Mouse (Mus musculus) left cerebral cortex, postnatal 25 days (tissue): ENCODE results near the gene Mtus2. TPM values are rescaled to one million over a fixed set of nuclear protein-coding genes. Genes with fewer than 3 reads are reported as not detected.

Experiments used
- DNase-seq, 2 experiments: peaks; one replicate each; pipeline ENCODE4 v3.0.0; 2022; ENCODE audit warnings: low spot score in 2 of 2, mixed read lengths in 1 of 2
- intact Hi-C: fragments of 180-260 bp; cut with DNase I; formaldehyde crosslinking; loops from one replicate; pipeline ENCODE4 v1.15.1; 2025
- total RNA-seq, 2 experiments: library from RNA; stranded (reverse); gene quantifications; 2 replicates each; pipeline ENCODE4 v1.2.3; 2021

Mtus2 gene
- total RNA-seq, 2 experiments from 2014 or later = 35.0 to 39.0 TPM

- DNase-seq = no peak
- intact Hi-C loops = loop anchor here (5.0 kb wide), 1 partner anchor 34 kb away; no protein-coding TSS in a partner anchor
Observed at GRCm38 (mm10) chr5:148353429-148353828, 396.3 kb downstream of the Mtus2 start.

DNA sequence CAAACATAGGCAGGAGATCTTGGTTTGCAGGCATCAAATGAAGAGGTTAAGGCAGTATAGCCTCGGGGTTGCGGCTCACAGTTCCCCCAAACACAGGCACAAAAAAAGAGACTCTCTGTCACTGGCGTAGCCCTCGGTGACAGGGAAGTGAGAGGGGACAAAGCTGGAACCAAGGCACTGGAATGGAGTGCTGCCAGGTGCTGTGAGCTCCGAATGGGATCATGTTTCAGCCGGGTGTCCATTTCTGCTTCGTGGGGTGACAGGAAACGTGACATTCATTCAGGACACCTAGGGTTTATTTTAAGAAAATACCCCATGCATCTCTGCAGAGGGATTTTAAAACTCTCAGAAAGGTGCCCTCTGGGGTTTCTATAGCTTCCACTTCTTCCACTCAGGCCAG is 397.4 kb downstream of the Mtus2 start:
- intact Hi-C loops = loop anchor here (5.0 kb wide), 1 partner anchor 33 kb away; no protein-coding TSS in a partner anchor
- no peak for DNase-seq

- no peak for DNase-seq
- intact Hi-C loops = no loop called here
Observed at GRCm38 (mm10) chr5:148355822-148356221, 398.7 kb downstream of the Mtus2 start.

GRCm38 (mm10) chr5:148357168-148357567 is 400.0 kb downstream of the Mtus2 start:
- intact Hi-C loops = no loop called here
- DNase-seq = no peak

GRCm38 (mm10) chr5:148359131-148359530 is 402.0 kb downstream of the Mtus2 start:
- intact Hi-C loops = no loop called here
- no peak for DNase-seq

DNA sequence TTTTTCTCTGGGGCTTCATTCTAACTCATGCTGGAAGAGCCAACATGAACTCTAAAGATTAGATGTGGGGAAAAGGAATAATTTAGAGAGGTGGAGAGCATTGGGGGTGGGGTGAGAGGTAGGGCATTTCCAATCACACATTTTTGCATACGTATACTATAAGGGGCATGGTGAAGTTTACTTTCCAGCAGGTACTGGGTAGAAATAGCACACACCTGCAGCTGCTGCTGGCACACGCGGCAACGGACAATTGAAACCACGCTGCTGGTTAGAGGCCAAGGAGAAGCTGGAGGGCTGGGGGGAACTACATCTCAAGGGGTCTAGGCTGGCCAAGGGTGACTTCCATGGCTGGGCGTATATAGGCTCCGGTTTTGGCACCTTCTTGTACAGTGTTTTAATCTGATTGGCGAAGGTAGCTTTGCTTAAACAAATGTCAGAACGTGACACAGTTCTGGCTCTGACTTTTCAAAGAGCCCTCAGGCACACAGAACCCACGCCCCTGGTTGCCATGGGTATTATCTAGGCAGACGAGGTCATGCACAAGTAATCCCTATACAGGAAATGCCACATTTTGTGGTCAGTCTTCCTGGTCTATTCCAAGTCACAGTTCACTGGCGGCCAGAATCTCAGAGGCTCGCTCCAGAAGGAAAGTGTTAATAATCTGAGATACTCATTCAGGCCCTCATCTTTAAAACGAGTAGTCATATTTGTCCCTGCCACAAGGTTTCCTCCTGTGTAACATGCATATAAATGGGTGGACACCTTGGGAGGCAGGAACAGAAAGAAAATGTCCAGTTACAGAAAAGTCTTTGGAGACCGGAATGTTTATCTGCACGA is 404.0 kb downstream of the Mtus2 start:
- DNase-seq = no peak

GRCm38 (mm10) chr5:148361759-148362010 is 404.6 kb downstream of the Mtus2 start:
- intact Hi-C loops = no loop called here

More for the DNA sequence above, 404.0 kb downstream of the Mtus2 start:
- intact Hi-C loops = no loop called here

GRCm38 (mm10) chr5:148362296-148362695 is 405.2 kb downstream of the Mtus2 start:
- no peak for DNase-seq
- intact Hi-C loops = no loop called here

More at GRCm38 (mm10) chr5:148361759-148362010, 404.6 kb downstream of the Mtus2 start:
- no peak for DNase-seq

DNA sequence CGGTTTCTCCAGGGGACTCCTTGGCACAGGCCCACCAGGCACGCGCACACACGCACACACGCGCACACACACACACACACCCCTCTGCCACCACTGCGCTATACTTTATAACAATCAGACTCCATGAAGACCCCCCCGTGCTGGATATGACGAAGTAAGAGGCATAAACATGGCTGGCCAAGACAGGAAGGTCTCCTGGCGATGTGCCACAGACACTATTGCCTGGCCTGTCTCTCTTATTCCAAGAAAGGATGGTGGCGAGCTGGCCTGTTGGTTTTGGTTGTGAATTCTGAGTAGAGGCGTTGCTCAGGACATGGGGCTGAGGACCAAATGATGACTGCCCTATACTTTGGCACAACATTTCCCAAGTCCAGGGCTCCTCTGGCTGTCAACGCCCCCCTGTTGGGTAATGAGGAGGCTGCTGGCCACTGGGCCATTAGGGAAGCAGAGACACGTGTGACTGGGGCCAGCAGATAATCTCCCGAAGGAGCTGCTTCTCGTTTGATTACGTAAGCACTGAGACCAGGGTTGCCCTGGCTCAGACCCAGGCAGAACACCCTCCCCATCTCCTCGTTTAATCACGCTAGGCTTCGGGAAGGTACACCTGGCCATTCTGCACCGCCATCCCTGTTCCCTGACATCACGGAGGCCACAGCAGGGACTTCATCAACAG is 406.5 kb downstream of the Mtus2 start:
- intact Hi-C loops = no loop called here
- DNase-seq = no peak

Other genes with a start within 250 kb of the Mtus2 start
- gene Flt1, start 231.3 kb upstream of the Mtus2 start, total RNA-seq = 10 to 100 TPM; 30.4 to 33.8 TPM
- gene Pomp, start 96.9 kb upstream of the Mtus2 start, total RNA-seq = 100 to 1,000 TPM; 161 to 185 TPM
- gene Slc46a3, start 62.5 kb upstream of the Mtus2 start, total RNA-seq = 1 to 10 TPM; 7.6 to 8.6 TPM